Mouse (Mus musculus): ENCODE results near the gene Tm9sf1. TPM values are rescaled to one million over a fixed set of nuclear protein-coding genes. Genes with fewer than 3 reads are reported as not detected.

The Tm9sf1 gene
- total RNA-seq (2023): 10 to 100 TPM; 34.3 to 37.8 TPM

GRCm38 (mm10) chr14:55643060-55643907 is at the start of gene Tm9sf1:
Tm9sf1 (minus strand) TSS chr14:55643806.

GRCm38 (mm10) chr14:55681160-55682117 is 37.8 kb upstream of the Tm9sf1 start, which contains the start of gene Tinf2:
Tinf2 (minus strand) TSS chr14:55681820.

GRCm38 (mm10) chr14:55671833-55672740 is 28.5 kb upstream of the Tm9sf1 start, which contains the start of the genes Gmpr2 and Nedd8:
Gmpr2 (plus strand) TSS chr14:55671941.
Nedd8 (minus strand) TSS chr14:55672124.

GRCm38 (mm10) chr14:55659960-55660573 is 16.5 kb upstream of the Tm9sf1 start, which contains the start of gene Mdp1:
Mdp1 (minus strand) TSS chr14:55660508.

GRCm38 (mm10) chr14:55649884-55650283 is 6.3 kb upstream of the Tm9sf1 start, which contains the start of gene Tssk4:
Tssk4 (plus strand) TSS chr14:55650184.

GRCm38 (mm10) chr14:55637795-55638194 is 5.8 kb downstream of the Tm9sf1 start, which contains the start of gene Gm49378:
Gm49378 (minus strand) TSS chr14:55637895.

GRCm38 (mm10) chr14:55635523-55636007 is 8.0 kb downstream of the Tm9sf1 start, which contains the start of gene Ipo4:
Ipo4 (minus strand) TSS chr14:55635957.

GRCm38 (mm10) chr14:55617822-55618221 is 25.8 kb downstream of the Tm9sf1 start, which contains the start of gene Rec8:
Rec8 (plus strand) TSS chr14:55618037.

GRCm38 (mm10) chr14:55603271-55603632 is 40.4 kb downstream of the Tm9sf1 start, which contains the start of gene Irf9:
Irf9 (plus strand) TSS chr14:55603571.

GRCm38 (mm10) chr14:55591331-55591891 is 52.2 kb downstream of the Tm9sf1 start, which contains the start of gene Rnf31:
Rnf31 (plus strand) TSS chr14:55591708.

GRCm38 (mm10) chr14:55590748-55591330 is 52.8 kb downstream of the Tm9sf1 start, which contains the start of gene Psme2:
Psme2 (minus strand) TSS chr14:55591113.

Other genes starting within 250 kb of the Tm9sf1 start
- 10 to 100 TPM; 16.0 to 20.8 TPM for gene Dhrs4, start 165.0 kb downstream of the Tm9sf1 start, total RNA-seq (2023)
- gene Carmil3, start 153.2 kb downstream of the Tm9sf1 start, total RNA-seq (2023): under 1 TPM; 0.22 to 0.42 TPM
- not detected for gene Cpne6, start 133.4 kb downstream of the Tm9sf1 start, total RNA-seq (2023)
- gene Nrl, start 118.8 kb downstream of the Tm9sf1 start, total RNA-seq (2023): not detected
- gene Pck2, start 103.5 kb downstream of the Tm9sf1 start, total RNA-seq (2023): 10 to 100 TPM; 25.2 to 30.4 TPM
- gene Dcaf11, start 83.8 kb downstream of the Tm9sf1 start, total RNA-seq (2023): 10 to 100 TPM; 51.8 to 54.8 TPM
- gene A730061H03Rik, start 83.4 kb downstream of the Tm9sf1 start, total RNA-seq (2023): 1 to 10 TPM; 1.9 to 3.3 TPM
- not detected for gene Fitm1, start 68.2 kb downstream of the Tm9sf1 start, total RNA-seq (2023)
- 100 to 1,000 TPM; 138 to 143 TPM for gene Psme1, start 65.7 kb downstream of the Tm9sf1 start, total RNA-seq (2023)
- 1 to 10 TPM; 4.4 to 5.9 TPM for gene Emc9, start 58.5 kb downstream of the Tm9sf1 start, total RNA-seq (2023)
- 100 to 1,000 TPM; 180 to 210 TPM for gene Psme2, start 52.7 kb downstream of the Tm9sf1 start, total RNA-seq (2023)
- 10 to 100 TPM; 57.6 to 74.7 TPM for gene Rnf31, start 52.1 kb downstream of the Tm9sf1 start, total RNA-seq (2023)
- gene Irf9, start 40.2 kb downstream of the Tm9sf1 start, total RNA-seq (2023): 10 to 100 TPM; 42.3 to 50.1 TPM
- 1 to 10 TPM in 1 of 2 experiments, not detected in 1; 1.3 TPM for gene Rec8, start 25.8 kb downstream of the Tm9sf1 start, total RNA-seq (2023)
- gene Ipo4, start 7.8 kb downstream of the Tm9sf1 start, total RNA-seq (2023): 10 to 100 TPM; 10.7 to 12.2 TPM
- 1 to 10 TPM in 1 of 2 experiments, under 1 TPM in 1; 0.79 to 2.4 TPM for gene Gm49378, start 5.9 kb downstream of the Tm9sf1 start, total RNA-seq (2023)
- gene Tssk4, start 6.4 kb upstream of the Tm9sf1 start, total RNA-seq (2023): 1 to 10 TPM; 1.6 to 2.0 TPM
- 10 to 100 TPM; 13.2 to 13.9 TPM for gene Mdp1, start 16.7 kb upstream of the Tm9sf1 start, total RNA-seq (2023)
- 10 to 100 TPM; 15.8 to 16.6 TPM for gene Gmpr2, start 28.1 kb upstream of the Tm9sf1 start, total RNA-seq (2023)
- 100 to 1,000 TPM; 154 to 173 TPM for gene Nedd8, start 28.3 kb upstream of the Tm9sf1 start, total RNA-seq (2023)
- gene Tinf2, start 38.0 kb upstream of the Tm9sf1 start, total RNA-seq (2023): 10 to 100 TPM; 53.2 to 64.0 TPM
- gene Tgm1, start 70.1 kb upstream of the Tm9sf1 start, total RNA-seq (2023): 1 to 10 TPM in 1 of 2 experiments, under 1 TPM in 1; 0.71 to 1.4 TPM
- 10 to 100 TPM; 23.8 to 27.4 TPM for gene Rabggta, start 78.5 kb upstream of the Tm9sf1 start, total RNA-seq (2023)
- gene Dhrs1, start 101.9 kb upstream of the Tm9sf1 start, total RNA-seq (2023): 10 to 100 TPM; 53.1 to 63.6 TPM
- gene Nop9, start 101.9 kb upstream of the Tm9sf1 start, total RNA-seq (2023): 10 to 100 TPM; 19.3 to 28.9 TPM
- gene Cideb, start 114.7 kb upstream of the Tm9sf1 start, total RNA-seq (2023): under 1 TPM in 1 of 2 experiments, not detected in 1; 0.53 TPM
- under 1 TPM; 0.79 to 0.84 TPM for gene Ltb4r2, start 117.6 kb upstream of the Tm9sf1 start, total RNA-seq (2023)
- 100 to 1,000 TPM; 203 to 224 TPM for gene Ltb4r1, start 122.2 kb upstream of the Tm9sf1 start, total RNA-seq (2023)
- gene Adcy4, start 140.3 kb upstream of the Tm9sf1 start, total RNA-seq (2023): under 1 TPM; 0.36 to 0.51 TPM
- gene Ripk3, start 145.1 kb upstream of the Tm9sf1 start, total RNA-seq (2023): 10 to 100 TPM; 29.1 to 40.3 TPM
- gene Nfatc4, start 179.3 kb upstream of the Tm9sf1 start, total RNA-seq (2023): not detected
- gene Nynrin, start 210.2 kb upstream of the Tm9sf1 start, total RNA-seq (2023): 1 to 10 TPM; 2.3 to 2.8 TPM
- gene Cbln3, start 240.6 kb upstream of the Tm9sf1 start, total RNA-seq (2023): under 1 TPM; 0.47 to 0.68 TPM
- gene Khnyn, start 241.1 kb upstream of the Tm9sf1 start, total RNA-seq (2023): 10 to 100 TPM; 79.3 to 82.3 TPM

Measured in neutrophil, adult 59 days (primary cell).